Mouse (Mus musculus): ENCODE results near the gene Ptpre. TPM values are rescaled to one million over a fixed set of nuclear protein-coding genes. Genes with fewer than 3 reads are reported as not detected.

Gene Ptpre
- total RNA-seq, 2 experiments from 2014 or later: 8.2 to 10.6 TPM

- DNase-seq: no peak
Observed at GRCm38 (mm10) chr7:135726707-135727106, 189.4 kb downstream of the Ptpre start.

- DNase-seq: no peak
Observed at GRCm38 (mm10) chr7:135728038-135728437, 190.8 kb downstream of the Ptpre start.

- DNase-seq: no peak
Observed at GRCm38 (mm10) chr7:135734379-135734778, 197.1 kb downstream of the Ptpre start.

GRCm38 (mm10) chr7:135734911-135735646 is 197.8 kb downstream of the Ptpre start:
- no peak for DNase-seq

Small RNA genes lying within 50 kb of the gene (microRNA-seq; reads per million reads assigned to microRNA genes)
- 0 reads per million in 2 experiments for gene Mir1962

Other genes starting within 250 kb of the Ptpre start
- gene Foxi2, start 127.2 kb upstream of the Ptpre start, total RNA-seq (2021): not detected
- not detected for gene Clrn3, start 8.8 kb upstream of the Ptpre start, total RNA-seq (2021)
- 10 to 100 TPM; 28.0 to 37.0 TPM for gene Mki67, start 178.9 kb downstream of the Ptpre start, total RNA-seq (2021)

Measured in gastrocnemius, postnatal 10 days (tissue).